Mouse (Mus musculus) thymus, postnatal 14 days (tissue): Measurements from ENCODE around the gene Ints11.

Experiments
- DNase-seq: peaks from one replicate; pipeline ENCODE4 v3.0.0; 2021

Ints11 gene

GRCm38 (mm10) chr4:155869317-155870033, at the start of gene Ints11, which contains the start of gene Cptp:
Gene Ints11 (plus strand): TSS chr4:155869546.
Gene Cptp (minus strand): TSS chr4:155869440.
- peak; percentile 97 for DNase-seq

GRCm38 (mm10) chr4:155821025-155821424, 48.3 kb upstream of the Ints11 start:
- DNase-seq, result peak; percentile 43

- DNase-seq, result no peak
Measured at GRCm38 (mm10) chr4:155823443-155823842, 45.9 kb upstream of the Ints11 start.

- DNase-seq, result no peak
Measured at GRCm38 (mm10) chr4:155829866-155830265, 39.5 kb upstream of the Ints11 start.

GRCm38 (mm10) chr4:155830596-155830995, 38.8 kb upstream of the Ints11 start:
- no peak for DNase-seq

GRCm38 (mm10) chr4:155831205-155831766, 38.1 kb upstream of the Ints11 start, which contains the start of gene Aurkaip1:
Gene Aurkaip1 (plus strand): TSS chr4:155831272.
- DNase-seq, result peak; percentile 97

GRCm38 (mm10) chr4:155831831-155832230, 37.5 kb upstream of the Ints11 start:
- DNase-seq, result no peak

- no peak for DNase-seq
Measured at GRCm38 (mm10) chr4:155832321-155832720, 37.0 kb upstream of the Ints11 start.

GRCm38 (mm10) chr4:155833234-155833633, 36.1 kb upstream of the Ints11 start:
- no peak for DNase-seq

GRCm38 (mm10) chr4:155833836-155834235, 35.5 kb upstream of the Ints11 start:
- peak; percentile 73 for DNase-seq

- no peak for DNase-seq
Measured at GRCm38 (mm10) chr4:155837404-155838010, 31.8 kb upstream of the Ints11 start.

- no peak for DNase-seq
Measured at GRCm38 (mm10) chr4:155838187-155839153, 30.9 kb upstream of the Ints11 start.

GRCm38 (mm10) chr4:155839483-155839910, 29.8 kb upstream of the Ints11 start, which contains the start of gene Mxra8:
Gene Mxra8 (plus strand): TSS chr4:155839680.
- no peak for DNase-seq

GRCm38 (mm10) chr4:155840076-155841002, 29.0 kb upstream of the Ints11 start:
- no peak for DNase-seq

- DNase-seq, result peak; percentile 78
Measured at GRCm38 (mm10) chr4:155841003-155841454, 28.3 kb upstream of the Ints11 start.

GRCm38 (mm10) chr4:155841651-155842270, 27.6 kb upstream of the Ints11 start:
- no peak for DNase-seq

- DNase-seq, result no peak
Measured at GRCm38 (mm10) chr4:155843231-155843630, 26.1 kb upstream of the Ints11 start.

GRCm38 (mm10) chr4:155846871-155847578, 22.3 kb upstream of the Ints11 start, which contains the start of gene Dvl1:
Gene Dvl1 (plus strand): TSS chr4:155847402.
- DNase-seq, result peak; percentile 96

- DNase-seq, result peak; percentile 73
Measured at GRCm38 (mm10) chr4:155847591-155848352, 21.6 kb upstream of the Ints11 start.
